Mouse (Mus musculus): ENCODE data around the gene Glis1.

The Glis1 gene

GRCm38 (mm10) chr4:107683006-107683756 is 248.8 kb downstream of the Glis1 start:
- no peak for DNase-seq (ENCODE audit: low spot score in 2 of 2)

- no peak for DNase-seq (ENCODE audit: low spot score in 2 of 2)
Observed at GRCm38 (mm10) chr4:107684130-107684529, 249.7 kb downstream of the Glis1 start, which contains the start of gene Dmrtb1. TSS of gene Dmrtb1 (minus strand) at chr4:107684230.

Measured in spleen, postnatal 14 days (tissue).